Mouse (Mus musculus) heart, embryonic 10.5 days (tissue): Measurements from ENCODE around the gene Alx3. TPM values are rescaled to one million over a fixed set of nuclear protein-coding genes. Genes with fewer than 3 reads are reported as not detected.

Experiments used
- DNase-seq: peaks from one replicate; pipeline ENCODE4 v3.0.0-alpha.2; 2017; ENCODE audit warnings: low spot score
- H3K27ac ChIP-seq: fragments of 300-500 bp; sonication (generic); 2 replicates; pipeline ENCODE4 v1.5.1; 2016; ENCODE audit warnings: mild to moderate bottlenecking
- H3K27me3 ChIP-seq: fragments of 300-500 bp; sonication (generic); 2 replicates; pipeline ENCODE4 v1.6.1; 2016; ENCODE audit warnings: mild to moderate bottlenecking; ENCODE audit not compliant: poor library complexity, insufficient read depth, severe bottlenecking
- H3K36me3 ChIP-seq: fragments of 300-500 bp; sonication (generic); 2 replicates; pipeline ENCODE4 v1.6.1; 2016; ENCODE audit warnings: mild to moderate bottlenecking, moderate library complexity
- H3K4me1 ChIP-seq: fragments of 300-500 bp; sonication (generic); 2 replicates; pipeline ENCODE4 v1.6.1; 2016; ENCODE audit warnings: mild to moderate bottlenecking
- H3K4me3 ChIP-seq: fragments of 300-500 bp; sonication (generic); 2 replicates; pipeline ENCODE4 v1.5.1; 2016; ENCODE audit warnings: mild to moderate bottlenecking, moderate library complexity
- H3K9me3 ChIP-seq: fragments of 300-500 bp; sonication (generic); 2 replicates; pipeline ENCODE4 v1.6.1; 2016; ENCODE audit warnings: mild to moderate bottlenecking, moderate library complexity
- WGBS: fragments of 180-500 bp; shearing (Covaris S2); methylation state at CpG from one replicate; pipeline ENCODE4 v1.1.7; 2016; 5-methylcytosine and 5-hydroxymethylcytosine counted together
- polyA plus RNA-seq: library from polyadenylated mRNA; unstranded; fragments of >200 nt; fragmentation: Nextera tagmentation; extraction: Ambion mirVana; gene quantifications from 2 replicates; pipeline ENCODE4 v1.2.1, GENCODE M21; 2016

Gene Alx3
- polyA plus RNA-seq, 1 experiment from 2014 or later = 13.0 TPM

GRCm38 (mm10) chr3:107595264-107595937 is 570 bp downstream of the Alx3 start:
- no peak for DNase-seq
- Histone ChIP-seq H3K27ac (peak overlapping the region; percentile 69), H3K9me3 (no peaks in the 10 kb centered on the region), H3K27me3 (peaks cover 95% of the 10 kb centered on the region), H3K4me1 (peaks cover 37% of the 10 kb centered on the region), H3K36me3 (no peaks in the 10 kb centered on the region), H3K4me3 (peak overlapping the region; percentile 63)
- WGBS = under 1% methylated on average over 50 of the region's 50 CpGs

- Histone ChIP-seq H3K36me3 (no peaks in the 10 kb centered on the region), H3K4me1 (peaks cover 37% of the 10 kb centered on the region), H3K27me3 (peaks cover 98% of the 10 kb centered on the region), H3K4me3 (peak overlapping the region; percentile 63), H3K9me3 (no peaks in the 10 kb centered on the region), H3K27ac (no peak overlapping the region)
- no peak for DNase-seq
- WGBS = under 1% methylated on average over 34 of the region's 34 CpGs
These were observed 1.2 kb downstream of the Alx3 start for GRCm38 (mm10) chr3:107595938-107596461.

- H3K27ac ChIP-seq = no peak overlapping the region
- H3K27me3 ChIP-seq = peaks cover 98% of the 10 kb centered on the region
- H3K9me3 ChIP-seq = no peaks in the 10 kb centered on the region
- no peaks in the 10 kb centered on the region for H3K36me3 ChIP-seq
- DNase-seq = no peak
- peaks cover 37% of the 10 kb centered on the region for H3K4me1 ChIP-seq
- 2% methylated on average over 26 of the region's 26 CpGs for WGBS
- H3K4me3 ChIP-seq = peak overlapping the region; percentile 63
These were observed 1.7 kb downstream of the Alx3 start for GRCm38 (mm10) chr3:107596559-107596958.

GRCm38 (mm10) chr3:107597134-107597533 is 2.3 kb downstream of the Alx3 start:
- H3K9me3 ChIP-seq = no peaks in the 10 kb centered on the region
- H3K27me3 ChIP-seq = peaks cover 98% of the 10 kb centered on the region
- H3K4me3 ChIP-seq = peak overlapping the region; percentile 22; the same call in 1 of the 2 replicates
- peaks cover 37% of the 10 kb centered on the region for H3K4me1 ChIP-seq
- H3K27ac ChIP-seq = no peak overlapping the region
- no peaks in the 10 kb centered on the region for H3K36me3 ChIP-seq
- no peak for DNase-seq
- 2% methylated on average over 22 of the region's 24 CpGs for WGBS

- DNase-seq = no peak
- no peaks in the 10 kb centered on the region for H3K9me3 ChIP-seq
- WGBS = 3% methylated on average over 22 of the region's 22 CpGs
- H3K36me3 ChIP-seq = no peaks in the 10 kb centered on the region
- H3K27me3 ChIP-seq = peaks cover 98% of the 10 kb centered on the region
- no peak overlapping the region for H3K27ac ChIP-seq
- peak overlapping the region; percentile 22; the same call in 1 of the 2 replicates for H3K4me3 ChIP-seq
- H3K4me1 ChIP-seq = peaks cover 37% of the 10 kb centered on the region
These were observed 3.0 kb downstream of the Alx3 start for GRCm38 (mm10) chr3:107597586-107598389.

- Histone ChIP-seq H3K27ac (no peak overlapping the region), H3K36me3 (no peaks in the 10 kb centered on the region), H3K4me1 (peaks cover 31% of the 10 kb centered on the region), H3K27me3 (peaks cover 90% of the 10 kb centered on the region), H3K4me3 (no peak overlapping the region), H3K9me3 (no peaks in the 10 kb centered on the region)
- 35% methylated on average over 6 of the region's 6 CpGs for WGBS
- DNase-seq = no peak
These were observed 5.3 kb downstream of the Alx3 start for GRCm38 (mm10) chr3:107600127-107600526.

- Histone ChIP-seq H3K9me3 (no peaks in the 10 kb centered on the region), H3K4me1 (peaks cover 21% of the 10 kb centered on the region), H3K27me3 (peaks cover 46% of the 10 kb centered on the region), H3K4me3 (no peak overlapping the region), H3K36me3 (no peaks in the 10 kb centered on the region), H3K27ac (no peak overlapping the region)
- 6% methylated on average over 4 of the region's 4 CpGs for WGBS
- DNase-seq = no peak
These were observed 10.5 kb downstream of the Alx3 start for GRCm38 (mm10) chr3:107605304-107605703.

- 78% methylated on average over 8 of the region's 8 CpGs for WGBS
- H3K36me3 ChIP-seq = peaks cover 4% of the 10 kb centered on the region
- H3K27me3 ChIP-seq = peaks cover 27% of the 10 kb centered on the region
- no peak overlapping the region for H3K4me3 ChIP-seq
- H3K4me1 ChIP-seq = peaks cover 34% of the 10 kb centered on the region
- H3K9me3 ChIP-seq = no peaks in the 10 kb centered on the region
- no peak for DNase-seq
- H3K27ac ChIP-seq = no peak overlapping the region
These were observed 12.4 kb downstream of the Alx3 start for GRCm38 (mm10) chr3:107607221-107607620.

GRCm38 (mm10) chr3:107608808-107609207 is 14.0 kb downstream of the Alx3 start:
- Histone ChIP-seq H3K9me3 (no peaks in the 10 kb centered on the region), H3K4me1 (peaks cover 34% of the 10 kb centered on the region), H3K27me3 (peaks cover 19% of the 10 kb centered on the region), H3K36me3 (peaks cover 20% of the 10 kb centered on the region), H3K27ac (no peak overlapping the region), H3K4me3 (no peak overlapping the region)
- DNase-seq = no peak
- WGBS = 32% methylated on average over 4 of the region's 4 CpGs

- no peak for DNase-seq
- Histone ChIP-seq H3K9me3 (no peaks in the 10 kb centered on the region), H3K27me3 (peaks cover 14% of the 10 kb centered on the region), H3K27ac (0 out of 2 replicates have a peak overlapping the region, but pooled peaks have one; percentile 11), H3K36me3 (peaks cover 26% of the 10 kb centered on the region), H3K4me3 (no peak overlapping the region), H3K4me1 (peaks cover 34% of the 10 kb centered on the region)
- 74% methylated on average over 3 of the region's 3 CpGs for WGBS
These were observed 14.5 kb downstream of the Alx3 start for GRCm38 (mm10) chr3:107609376-107609775.

GRCm38 (mm10) chr3:107611394-107611793 is 16.6 kb downstream of the Alx3 start:
- peaks cover 23% of the 10 kb centered on the region for H3K4me1 ChIP-seq
- no peak for DNase-seq
- WGBS = 47% methylated on average over 4 of the region's 4 CpGs
- 0 out of 2 replicates have a peak overlapping the region, but pooled peaks have one; percentile 31 for H3K27ac ChIP-seq
- H3K36me3 ChIP-seq = peaks cover 46% of the 10 kb centered on the region
- H3K9me3 ChIP-seq = no peaks in the 10 kb centered on the region
- H3K27me3 ChIP-seq = peaks cover 5% of the 10 kb centered on the region; the same call in 1 of the 2 replicates
- H3K4me3 ChIP-seq = no peak overlapping the region

GRCm38 (mm10) chr3:107612902-107613525 is 18.2 kb downstream of the Alx3 start:
- DNase-seq = no peak
- WGBS = 86% methylated on average over 11 of the region's 11 CpGs
- Histone ChIP-seq H3K27ac (no peak overlapping the region), H3K4me3 (no peak overlapping the region), H3K4me1 (peaks cover 15% of the 10 kb centered on the region; the same call in 1 of the 2 replicates), H3K27me3 (peaks cover 3% of the 10 kb centered on the region; the same call in 1 of the 2 replicates), H3K36me3 (peaks cover 62% of the 10 kb centered on the region), H3K9me3 (no peaks in the 10 kb centered on the region)
